In genomic region chr19:25340630-25341620, GRCm38 (mm10) we compare ENCODE assay signal across 8 mouse cellular contexts.
A peak's percentile ranks its signal among the peaks of the same experiment; 100 is the strongest.
DNase-seq lines count a peak whose midpoint lies in the region; ATAC-seq lines count a peak whose summit lies in the region.

No protein-coding gene starts in this region.

- WGBS in liver, embryonic 11.5 days: 42% methylated on average over 11 of the region's 11 CpGs
- 32% methylated on average over 11 of the region's 11 CpGs for WGBS in midbrain, embryonic 15.5 days

- H3K9me3 ChIP-seq in liver, embryonic 11.5 days (ENCODE audit: control insufficient read depth, low read length): no peaks in the 10 kb centered on the region
- no peaks in the 10 kb centered on the region for H3K9me3 ChIP-seq in midbrain, embryonic 15.5 days

- no peak overlapping the region for H3K4me3 ChIP-seq in liver, embryonic 11.5 days (ENCODE audit: low read depth, low read length)
- no peak overlapping the region for H3K4me3 ChIP-seq in midbrain, embryonic 15.5 days

- DNase-seq in liver: peak; percentile 14
- no peak for DNase-seq in liver, embryonic 11.5 days (ENCODE audit: low spot score)
- peak; percentile 28 to 46 for DNase-seq in heart, adult 9 months (ENCODE audit: low spot score in 2 of 2)
- peak; percentile 46 to 78 for DNase-seq in left cerebral cortex, postnatal 14 days (ENCODE audit: low spot score in 2 of 2)
- DNase-seq in natural killer cell, adult 2 months (ENCODE audit: low spot score in 2 of 2): no peak
- no peak for DNase-seq in ovary, postnatal 10 days (ENCODE audit: low spot score)

- H3K4me1 ChIP-seq in liver, embryonic 11.5 days (replicated peaks; ENCODE audit: control insufficient read depth, insufficient read depth, low read length): peaks cover 22% of the 10 kb centered on the region
- H3K4me1 ChIP-seq in midbrain, embryonic 15.5 days: peaks cover 7% of the 10 kb centered on the region; the same call in 1 of the 2 replicates

- H3K4me2 ChIP-seq in liver, embryonic 11.5 days: no peak overlapping the region
- H3K4me2 ChIP-seq in midbrain, embryonic 15.5 days: peak overlapping the region; percentile 24

- intact Hi-C loops in left cerebral cortex, postnatal 14 days (cut with DNase I): loop anchor here (2.0 to 5.0 kb wide), 2 partner anchors 108 to 281 kb away; no protein-coding TSS in a partner anchor

- no peak overlapping the region for H3K9ac ChIP-seq in liver, embryonic 11.5 days (ENCODE audit: low read depth, low read length)
- no peak overlapping the region for H3K9ac ChIP-seq in midbrain, embryonic 15.5 days

- H3K27ac ChIP-seq in liver, embryonic 11.5 days (ENCODE audit: low read depth, low read length): no peak overlapping the region
- no peak overlapping the region for H3K27ac ChIP-seq in midbrain, embryonic 15.5 days

- no peaks in the 10 kb centered on the region for H3K36me3 ChIP-seq in liver, embryonic 11.5 days (ENCODE audit: control insufficient read depth, insufficient read depth, low read length)
- no peaks in the 10 kb centered on the region for H3K36me3 ChIP-seq in midbrain, embryonic 15.5 days (replicated peaks)

- no peak for ATAC-seq in liver, embryonic 11.5 days (replicated peaks; ENCODE audit: low FRiP score)
- ATAC-seq in common myeloid progenitor, adult 5-6 weeks (replicated peaks; ENCODE audit: low read depth, poor library complexity, severe bottlenecking): peak; percentile 92
- ATAC-seq in midbrain, embryonic 15.5 days (replicated peaks): peak; percentile 73

- no peaks in the 10 kb centered on the region for H3K27me3 ChIP-seq in liver, embryonic 11.5 days (replicated peaks; ENCODE audit: control insufficient read depth, insufficient read depth, low read length)
- no peaks in the 10 kb centered on the region for H3K27me3 ChIP-seq in midbrain, embryonic 15.5 days (replicated peaks)

Comparison
In these comparisons a context has a peak if more than half of its experiments do, and no peak if none do; other contexts are left out.
1. DNase-seq: peak in liver (single experiment), heart, adult 9 months (2 of 2) and left cerebral cortex, postnatal 14 days (2 of 2); none in liver, embryonic 11.5 days (single experiment), natural killer cell, adult 2 months (0 of 2) and ovary, postnatal 10 days (single experiment).